Mouse (Mus musculus) mouse embryonic stem cell (cell line): Measurements from ENCODE around the gene Ptprc.

Experiments used
- in situ Hi-C, 2 experiments: fragments of 300-500 bp; cut with MboI; formaldehyde crosslinking; loops; 1 replicate in 1 of 2; 3 replicates in 1 of 2; pipeline ENCODE4 v1.14.3; 2019 to 2020; ENCODE audit warnings: low sequenced_read_pairs in 2 of 2, low pct_unique_long_range_greater_than_20kb in 1 of 2, mixed read lengths in 1 of 2; ENCODE audit not compliant: unreplicated experiment in 1 of 2

Ptprc gene

GRCm38 (mm10) chr1:138175494-138175893 is at the start of gene Ptprc:
Gene Ptprc (minus strand): TSS chr1:138175708.
- in situ Hi-C loops, result no loop called here

GRCm38 (mm10) chr1:138214736-138215458 is 39.4 kb upstream of the Ptprc start:
- in situ Hi-C loops, result no loop called here

GRCm38 (mm10) chr1:138210387-138211024 is 35.0 kb upstream of the Ptprc start:
- in situ Hi-C loops, result no loop called here

GRCm38 (mm10) chr1:138209751-138210150 is 34.2 kb upstream of the Ptprc start:
- in situ Hi-C loops, result no loop called here

GRCm38 (mm10) chr1:138206041-138206440 is 30.5 kb upstream of the Ptprc start:
- in situ Hi-C loops, result no loop called here

- in situ Hi-C loops, result no loop called here
Observed at GRCm38 (mm10) chr1:138191689-138192508, 16.4 kb upstream of the Ptprc start.

- in situ Hi-C loops, result no loop called here
Observed at GRCm38 (mm10) chr1:138188131-138188530, 12.6 kb upstream of the Ptprc start.

GRCm38 (mm10) chr1:138185904-138186303 is 10.4 kb upstream of the Ptprc start:
- in situ Hi-C loops, result no loop called here

- in situ Hi-C loops, result no loop called here
Observed at GRCm38 (mm10) chr1:138180081-138180480, 4.6 kb upstream of the Ptprc start.

GRCm38 (mm10) chr1:138174705-138175492 is 609 bp downstream of the Ptprc start:
- in situ Hi-C loops, result no loop called here

GRCm38 (mm10) chr1:138174143-138174542 is 1.4 kb downstream of the Ptprc start:
- in situ Hi-C loops, result no loop called here

GRCm38 (mm10) chr1:138173669-138174068 is 1.8 kb downstream of the Ptprc start:
- in situ Hi-C loops, result no loop called here

GRCm38 (mm10) chr1:138172547-138172946 is 3.0 kb downstream of the Ptprc start:
- in situ Hi-C loops, result no loop called here

GRCm38 (mm10) chr1:138172096-138172495 is 3.4 kb downstream of the Ptprc start:
- in situ Hi-C loops, result no loop called here

GRCm38 (mm10) chr1:138166233-138166771 is 9.2 kb downstream of the Ptprc start:
- in situ Hi-C loops, result no loop called here

- in situ Hi-C loops, result no loop called here
Observed at GRCm38 (mm10) chr1:138162638-138163037, 12.9 kb downstream of the Ptprc start.

- in situ Hi-C loops, result no loop called here
Observed at GRCm38 (mm10) chr1:138158921-138159320, 16.6 kb downstream of the Ptprc start.

- in situ Hi-C loops, result no loop called here
Observed at GRCm38 (mm10) chr1:138158236-138158635, 17.3 kb downstream of the Ptprc start.
